Mouse (Mus musculus) C2C12 (cell line): Measurements from ENCODE around the gene Ccdc38. TPM values are rescaled to one million over a fixed set of nuclear protein-coding genes. Genes with fewer than 3 reads are reported as not detected.
"Not testable (repeated sequence)": the region's sequence is repeated elsewhere in the genome, so short reads cannot be mapped to it uniquely, and the experiment has no call there.

Experiments used
- H3K27me3 ChIP-seq: one replicate; pipeline ENCODE4 v1.6.1; 2011; ENCODE audit not compliant: control insufficient read depth, insufficient read depth, insufficient read length
- H3K36me3 ChIP-seq: one replicate; pipeline ENCODE4 v1.6.1; 2011; ENCODE audit not compliant: control insufficient read depth, insufficient read depth
- H3K4me3 ChIP-seq: one replicate; pipeline ENCODE4 v1.5.1; 2011; ENCODE audit warnings: mild to moderate bottlenecking, control low read depth; ENCODE audit not compliant: poor library complexity, insufficient read depth, severe bottlenecking
- H3K79me2 ChIP-seq: one replicate; pipeline ENCODE4 v1.6.1; 2011; ENCODE audit not compliant: control insufficient read depth, insufficient read depth
- H3K79me3 ChIP-seq: one replicate; pipeline ENCODE4 v1.6.1; 2011; ENCODE audit warnings: low read depth, control low read depth
- H3ac ChIP-seq: one replicate; pipeline ENCODE3; 2011; ENCODE audit warnings: low read depth; ENCODE audit not compliant: control insufficient read depth, insufficient read length
- CEBPB ChIP-seq: IDR thresholded peaks from one replicate; pipeline ENCODE4 v1.6.1; 2011; ENCODE audit warnings: low read depth, mild to moderate bottlenecking, control low read depth, moderate library complexity
- CTCF ChIP-seq: IDR thresholded peaks from one replicate; pipeline ENCODE4 v1.5.1; 2011; ENCODE audit not compliant: control insufficient read depth, insufficient read depth, insufficient read length
- FOSL1 ChIP-seq: IDR thresholded peaks from one replicate; pipeline ENCODE4 v1.8.0; 2011; ENCODE audit warnings: mild to moderate bottlenecking, low read length; ENCODE audit not compliant: poor library complexity, insufficient read depth, severe bottlenecking
- MAX ChIP-seq: IDR thresholded peaks from one replicate; pipeline ENCODE4 v1.6.1; 2011; ENCODE audit warnings: mild to moderate bottlenecking, control low read depth
- MYOD1 ChIP-seq: IDR thresholded peaks from one replicate; pipeline ENCODE4 v1.6.1; 2011; ENCODE audit warnings: low read depth; ENCODE audit not compliant: control insufficient read depth, insufficient read length
- MYOG ChIP-seq: IDR thresholded peaks from one replicate; pipeline ENCODE4 v1.6.1; 2011; ENCODE audit not compliant: control insufficient read depth, insufficient read length; ENCODE audit errors: extremely low read depth
- USF1 ChIP-seq: IDR thresholded peaks from one replicate; pipeline ENCODE4 v1.6.1; 2011; ENCODE audit warnings: low read depth, mild to moderate bottlenecking, control low read depth, moderate library complexity
- polyA plus RNA-seq: library from polyadenylated mRNA; unstranded; fragments of >200 nt; fragmentation: generic; extraction: Trizol; gene quantifications from one replicate; pipeline ENCODE4 v1.2.1, GENCODE M21; 2012; ENCODE audit warnings: missing spikeins

The Ccdc38 gene
- polyA plus RNA-seq, 1 experiment, result 0.08 TPM

GRCm38 (mm10) chr10:93543176-93543575, 2.7 kb downstream of the Ccdc38 start:
- TF ChIP-seq CEBPB, result no peak
- TF ChIP-seq FOSL1, result no peak
- no peak for TF ChIP-seq MYOD1
- TF ChIP-seq MAX, result no peak
- TF ChIP-seq MYOG, result no peak
- TF ChIP-seq USF1, result no peak
- TF ChIP-seq CTCF, result no peak
- no peaks in the 10 kb centered on the region for H3K36me3 ChIP-seq
- no peak overlapping the region for H3ac ChIP-seq
- no peaks in the 10 kb centered on the region for H3K27me3 ChIP-seq
- H3K79me3 ChIP-seq, result no peaks in the 10 kb centered on the region
- H3K79me2 ChIP-seq, result no peaks in the 10 kb centered on the region
- no peak overlapping the region for H3K4me3 ChIP-seq

- H3K36me3 ChIP-seq, result no peaks in the 10 kb centered on the region
- no peak overlapping the region for H3ac ChIP-seq
- H3K4me3 ChIP-seq, result no peak overlapping the region
- H3K79me3 ChIP-seq, result no peaks in the 10 kb centered on the region
- H3K27me3 ChIP-seq, result no peaks in the 10 kb centered on the region
- no peaks in the 10 kb centered on the region for H3K79me2 ChIP-seq
- no peak for TF ChIP-seq USF1
- no peak for TF ChIP-seq CTCF
- TF ChIP-seq MYOG, result no peak
- TF ChIP-seq FOSL1, result no peak
- no peak for TF ChIP-seq MYOD1
- TF ChIP-seq CEBPB, result no peak
- TF ChIP-seq MAX, result no peak
Observed at GRCm38 (mm10) chr10:93544172-93544571, 3.7 kb downstream of the Ccdc38 start.

- Histone ChIP-seq H3ac (no peak overlapping the region), H3K36me3 (no peaks in the 10 kb centered on the region), H3K4me3 (no peak overlapping the region), H3K79me3 (no peaks in the 10 kb centered on the region), H3K27me3 (no peaks in the 10 kb centered on the region), H3K79me2 (no peaks in the 10 kb centered on the region)
- TF ChIP-seq MYOG (no peak), FOSL1 (no peak), CEBPB (no peak), CTCF (no peak), USF1 (no peak), MAX (no peak), MYOD1 (no peak)
Observed at GRCm38 (mm10) chr10:93547741-93548270, 7.4 kb downstream of the Ccdc38 start.

- no peaks in the 10 kb centered on the region for H3K79me2 ChIP-seq
- TF ChIP-seq CEBPB (no peak), CTCF (peak; percentile 12)
- H3K27me3 ChIP-seq, result no peaks in the 10 kb centered on the region
- no peaks in the 10 kb centered on the region for H3K36me3 ChIP-seq
- no peaks in the 10 kb centered on the region for H3K79me3 ChIP-seq
- no peak overlapping the region for H3ac ChIP-seq
- H3K4me3 ChIP-seq, result no peak overlapping the region
Observed at GRCm38 (mm10) chr10:93548991-93549390, 8.6 kb downstream of the Ccdc38 start.

- Histone ChIP-seq H3K79me3 (no peaks in the 10 kb centered on the region), H3K27me3 (no peaks in the 10 kb centered on the region), H3K79me2 (no peaks in the 10 kb centered on the region), H3K36me3 (no peaks in the 10 kb centered on the region), H3K4me3 (no peak overlapping the region), H3ac (no peak overlapping the region)
- TF ChIP-seq MAX, result no peak
- no peak for TF ChIP-seq MYOG
- no peak for TF ChIP-seq CEBPB
- TF ChIP-seq FOSL1, result no peak
- TF ChIP-seq CTCF, result no peak
- no peak for TF ChIP-seq MYOD1
- TF ChIP-seq USF1, result no peak
Observed at GRCm38 (mm10) chr10:93549821-93550220, 9.4 kb downstream of the Ccdc38 start.

- Histone ChIP-seq H3K27me3 (no peaks in the 10 kb centered on the region), H3K36me3 (no peaks in the 10 kb centered on the region), H3K4me3 (no peak overlapping the region), H3K79me3 (no peaks in the 10 kb centered on the region), H3K79me2 (no peaks in the 10 kb centered on the region), H3ac (no peak overlapping the region)
- TF ChIP-seq MAX (no peak), MYOD1 (no peak), CTCF (no peak), CEBPB (no peak), USF1 (no peak), MYOG (no peak), FOSL1 (no peak)
Observed at GRCm38 (mm10) chr10:93552596-93552995, 12.2 kb downstream of the Ccdc38 start.

GRCm38 (mm10) chr10:93557971-93558370, 17.5 kb downstream of the Ccdc38 start:
- H3ac ChIP-seq, H3K79me2 ChIP-seq, H3K4me3 ChIP-seq, H3K27me3 ChIP-seq, H3K79me3 ChIP-seq, H3K36me3 ChIP-seq: not testable (repeated sequence)
